Mouse (Mus musculus) inflammation-experienced regulatory T-cells, adult 16 weeks (primary cell): Measurements from ENCODE around the gene Nipsnap1. TPM values are rescaled to one million over a fixed set of nuclear protein-coding genes. Genes with fewer than 3 reads are reported as not detected.

Source experiments
- polyA plus RNA-seq: library from polyadenylated mRNA; unstranded; fragments of 100-300 nt; shearing (Covaris generic); gene quantifications from one replicate; pipeline ENCODE4 v1.2.1, GENCODE M21; 2017

Nipsnap1 gene
- 50.1 TPM for polyA plus RNA-seq

GRCm38 (mm10) chr11:4873755-4874475 is at the start of gene Nipsnap1:
Nipsnap1 (plus strand) TSS chr11:4873951.

GRCm38 (mm10) chr11:4849258-4849943 is 24.4 kb upstream of the Nipsnap1 start, which contains the start of gene Nf2:
Nf2 (minus strand) TSS chr11:4849536.

GRCm38 (mm10) chr11:4894848-4895816 is 21.4 kb downstream of the Nipsnap1 start, which contains the start of gene Thoc5:
Thoc5 (plus strand) TSS chr11:4895320.

Other genes with a start within 250 kb of the Nipsnap1 start
- 54.2 TPM for gene Ascc2, start 236.2 kb upstream of the Nipsnap1 start, polyA plus RNA-seq
- gene Uqcr10, start 169.6 kb upstream of the Nipsnap1 start, polyA plus RNA-seq = 374 TPM
- 113 TPM for gene Zmat5, start 169.3 kb upstream of the Nipsnap1 start, polyA plus RNA-seq
- gene Cabp7, start 127.2 kb upstream of the Nipsnap1 start, polyA plus RNA-seq = not detected
- gene Nf2, start 24.4 kb upstream of the Nipsnap1 start, polyA plus RNA-seq = 59.9 TPM
- gene Thoc5, start 21.4 kb downstream of the Nipsnap1 start, polyA plus RNA-seq = 58.8 TPM
- 6.6 TPM for gene Nefh, start 74.1 kb downstream of the Nipsnap1 start, polyA plus RNA-seq
- gene Ap1b1, start 112.9 kb downstream of the Nipsnap1 start, polyA plus RNA-seq = 125 TPM
- gene Rasl10a, start 184.2 kb downstream of the Nipsnap1 start, polyA plus RNA-seq = not detected
- gene Gas2l1, start 191.4 kb downstream of the Nipsnap1 start, polyA plus RNA-seq = 2.5 TPM
- gene Rhbdd3, start 225.0 kb downstream of the Nipsnap1 start, polyA plus RNA-seq = 11.0 TPM
- gene Ewsr1, start 225.3 kb downstream of the Nipsnap1 start, polyA plus RNA-seq = 905 TPM